Mouse (Mus musculus) stomach, embryonic 14.5 days (tissue): ENCODE results near the gene Tsc2. TPM values are rescaled to one million over a fixed set of nuclear protein-coding genes. Genes with fewer than 3 reads are reported as not detected.

ENCODE experiments used
- ATAC-seq: fragments of 200-750 bp; cut with Nextera tagmentation; 2 replicates; pipeline ENCODE4 v1.8.0; 2017; ENCODE audit warnings: low read depth, moderate TSS enrichment; ENCODE audit not compliant: insufficient number of reproducible peaks, insufficient read depth, low FRiP score
- H3K27ac ChIP-seq: fragments of 300-500 bp; sonication (generic); 2 replicates; pipeline ENCODE4 v1.5.1; 2014; ENCODE audit warnings: mild to moderate bottlenecking, low read length, moderate library complexity, mixed read lengths
- H3K27me3 ChIP-seq: fragments of 300-500 bp; sonication (generic); 2 replicates; pipeline ENCODE4 v1.6.1; 2014; ENCODE audit warnings: low read length, control low read depth, mixed read lengths; ENCODE audit not compliant: control insufficient read depth, insufficient read depth
- H3K36me3 ChIP-seq: fragments of 300-500 bp; sonication (generic); 2 replicates; pipeline ENCODE4 v1.6.1; 2014; ENCODE audit warnings: mild to moderate bottlenecking, control low read depth, low read length, moderate library complexity, mixed read lengths; ENCODE audit not compliant: control insufficient read depth, insufficient read depth
- H3K4me1 ChIP-seq: fragments of 300-500 bp; sonication (generic); 2 replicates; pipeline ENCODE4 v1.6.1; 2014; ENCODE audit warnings: low read length, control low read depth, mixed read lengths; ENCODE audit not compliant: control insufficient read depth, insufficient read depth
- H3K4me2 ChIP-seq: fragments of 300-500 bp; sonication (generic); replicated peaks from 2 replicates; pipeline ENCODE4 v1.6.1; 2014; ENCODE audit warnings: low read depth, low read length, control low read depth
- H3K4me3 ChIP-seq: fragments of 300-500 bp; sonication (generic); 2 replicates; pipeline ENCODE4 v1.5.1; 2014; ENCODE audit warnings: low read depth, low read length, control low read depth
- H3K9ac ChIP-seq: fragments of 300-500 bp; sonication (generic); replicated peaks from 2 replicates; pipeline ENCODE4 v1.6.1; 2014; ENCODE audit warnings: low read depth, mild to moderate bottlenecking, control low read depth, low read length, moderate library complexity, mixed read lengths
- H3K9me3 ChIP-seq: fragments of 300-500 bp; sonication (generic); 2 replicates; pipeline ENCODE4 v1.6.1; 2016; ENCODE audit warnings: low read depth, low read length, control low read depth; ENCODE audit not compliant: control insufficient read depth
- WGBS: fragments of 180-500 bp; shearing (Covaris S2); extraction: QIAGEN DNeasy Blood & Tissue Kit; methylation state at CpG from one replicate; pipeline ENCODE4 v1.1.7; 2014; 5-methylcytosine and 5-hydroxymethylcytosine counted together
- polyA plus RNA-seq: library from polyadenylated mRNA; unstranded; fragments of >200 nt; fragmentation: Nextera tagmentation; extraction: Ambion mirVana; gene quantifications from 2 replicates; pipeline ENCODE4 v1.2.1, GENCODE M21; 2014

Gene Tsc2
- polyA plus RNA-seq, 1 experiment from 2014 or later = 57.7 TPM

- Histone ChIP-seq H3K4me2 (no peak overlapping the region), H3K27me3 (no peaks in the 10 kb centered on the region), H3K4me3 (no peak overlapping the region), H3K9ac (no peak overlapping the region), H3K4me1 (peaks cover 22% of the 10 kb centered on the region; the same call in 1 of the 2 replicates), H3K27ac (no peak overlapping the region), H3K36me3 (peaks cover 6% of the 10 kb centered on the region; the same call in 1 of the 2 replicates), H3K9me3 (no peaks in the 10 kb centered on the region)
- 66% methylated on average over 5 of the region's 5 CpGs for WGBS
- no peak for ATAC-seq
Measured at GRCm38 (mm10) chr17:24636781-24637481, 4.5 kb upstream of the Tsc2 start.

DNA sequence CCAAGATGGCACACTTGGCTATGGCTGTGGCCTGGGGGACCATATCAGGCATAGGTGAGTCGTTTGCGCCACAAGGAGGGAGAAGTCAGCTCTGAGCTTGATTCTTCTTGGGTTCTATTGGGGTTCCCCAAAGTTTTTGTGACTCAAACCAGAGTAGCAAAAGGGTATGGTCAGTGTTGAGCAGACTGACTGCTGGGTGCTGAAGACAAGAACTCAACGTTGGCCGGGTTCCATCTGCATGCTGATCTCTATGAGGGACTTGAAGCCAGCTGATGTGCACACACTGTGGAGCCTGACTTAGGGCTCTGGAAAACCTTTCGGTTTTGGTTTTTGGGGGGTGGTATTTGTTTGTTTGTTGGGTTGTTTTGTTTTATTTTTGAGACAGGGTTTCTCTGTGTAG lies 3.3 kb upstream of the Tsc2 start:
- no peaks in the 10 kb centered on the region for H3K9me3 ChIP-seq
- H3K4me3 ChIP-seq = no peak overlapping the region
- H3K9ac ChIP-seq = no peak overlapping the region
- no peaks in the 10 kb centered on the region for H3K27me3 ChIP-seq
- H3K36me3 ChIP-seq = peaks cover 7% of the 10 kb centered on the region; the same call in 1 of the 2 replicates
- no peak overlapping the region for H3K4me2 ChIP-seq
- no peak overlapping the region for H3K27ac ChIP-seq
- WGBS = 97% methylated on average over 5 of the region's 5 CpGs
- peaks cover 26% of the 10 kb centered on the region; the same call in 1 of the 2 replicates for H3K4me1 ChIP-seq
- ATAC-seq = no peak

- ATAC-seq = no peak
- Histone ChIP-seq H3K9ac (no peak overlapping the region), H3K9me3 (no peaks in the 10 kb centered on the region), H3K27me3 (no peaks in the 10 kb centered on the region), H3K36me3 (peaks cover 13% of the 10 kb centered on the region; the same call in 1 of the 2 replicates), H3K4me3 (no peak overlapping the region), H3K27ac (no peak overlapping the region), H3K4me2 (no peak overlapping the region), H3K4me1 (peaks cover 25% of the 10 kb centered on the region; the same call in 1 of the 2 replicates)
- WGBS = 74% methylated on average over 4 of the region's 4 CpGs
Measured at GRCm38 (mm10) chr17:24635024-24635423, 2.6 kb upstream of the Tsc2 start.

DNA sequence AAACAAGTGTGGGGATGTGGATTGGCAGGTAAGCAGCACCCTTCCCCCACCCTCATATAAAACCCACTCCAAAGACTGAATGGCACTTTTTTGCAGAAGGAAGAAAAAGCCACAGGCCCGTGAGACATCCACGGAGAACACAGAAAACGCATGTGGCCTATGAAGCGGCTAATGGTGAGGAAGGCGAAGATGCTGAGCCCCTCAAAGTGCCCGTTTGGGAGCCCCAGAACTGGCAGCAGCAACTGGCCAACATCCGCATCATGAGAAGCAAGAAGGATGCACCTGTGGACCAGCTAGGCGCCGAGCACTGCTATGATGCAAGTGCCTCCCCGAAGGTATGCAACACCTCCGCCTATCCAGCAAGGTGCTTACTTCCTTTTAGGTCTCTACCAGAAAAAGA lies 1.4 kb upstream of the Tsc2 start:
- H3K27ac ChIP-seq = peak overlapping the region; percentile 92; the same call in 1 of the 2 replicates
- WGBS = 93% methylated on average over 11 of the region's 11 CpGs
- no peak overlapping the region for H3K4me2 ChIP-seq
- ATAC-seq = no peak
- H3K4me1 ChIP-seq = peaks cover 14% of the 10 kb centered on the region; the same call in 1 of the 2 replicates
- no peaks in the 10 kb centered on the region for H3K27me3 ChIP-seq
- H3K4me3 ChIP-seq = no peak overlapping the region
- H3K9ac ChIP-seq = no peak overlapping the region
- no peaks in the 10 kb centered on the region for H3K9me3 ChIP-seq
- H3K36me3 ChIP-seq = peaks cover 14% of the 10 kb centered on the region

DNA sequence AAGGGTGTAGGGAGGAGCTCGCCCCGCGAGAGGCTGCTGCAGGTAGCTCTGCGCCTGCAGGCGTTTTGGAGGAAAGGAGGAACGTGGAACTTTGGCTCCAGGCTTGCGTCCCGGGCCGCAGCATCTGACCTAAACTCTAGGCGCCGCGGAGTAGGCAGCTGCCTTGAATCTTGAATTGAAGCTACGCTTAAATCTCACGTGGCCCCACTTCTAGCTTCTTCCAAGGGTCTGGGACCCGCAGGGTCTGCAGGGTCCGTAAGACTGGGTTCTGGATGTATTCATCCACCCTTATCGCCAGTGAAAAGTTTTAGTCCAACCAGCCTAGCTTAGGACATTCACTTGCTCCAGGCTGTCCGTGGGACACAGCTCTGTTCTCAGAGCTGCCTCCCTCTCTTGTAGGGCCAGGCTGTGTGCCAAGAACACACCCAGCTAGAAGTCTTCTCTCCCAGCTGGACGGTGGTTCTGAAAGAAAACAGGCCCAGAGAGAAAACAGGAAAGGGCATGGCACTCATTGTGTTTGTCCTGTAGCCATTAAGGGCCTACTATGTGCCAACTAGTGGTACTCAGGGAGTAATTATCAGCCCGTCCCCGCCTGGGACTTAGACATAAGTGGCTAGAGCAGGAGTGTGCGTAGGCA lies 501 bp upstream of the Tsc2 start:
- ATAC-seq = peak; percentile 53; the same call in 1 of the 2 replicates
- peak overlapping the region; percentile 92 for H3K27ac ChIP-seq
- H3K4me2 ChIP-seq = peak overlapping the region; percentile 73
- H3K9me3 ChIP-seq = no peaks in the 10 kb centered on the region
- peak overlapping the region; percentile 67 for H3K4me3 ChIP-seq
- WGBS = 8% methylated on average over 22 of the region's 22 CpGs
- H3K27me3 ChIP-seq = no peaks in the 10 kb centered on the region
- peaks cover 9% of the 10 kb centered on the region; the same call in 1 of the 2 replicates for H3K4me1 ChIP-seq
- H3K36me3 ChIP-seq = peaks cover 15% of the 10 kb centered on the region
- peak overlapping the region; percentile 67 for H3K9ac ChIP-seq

DNA sequence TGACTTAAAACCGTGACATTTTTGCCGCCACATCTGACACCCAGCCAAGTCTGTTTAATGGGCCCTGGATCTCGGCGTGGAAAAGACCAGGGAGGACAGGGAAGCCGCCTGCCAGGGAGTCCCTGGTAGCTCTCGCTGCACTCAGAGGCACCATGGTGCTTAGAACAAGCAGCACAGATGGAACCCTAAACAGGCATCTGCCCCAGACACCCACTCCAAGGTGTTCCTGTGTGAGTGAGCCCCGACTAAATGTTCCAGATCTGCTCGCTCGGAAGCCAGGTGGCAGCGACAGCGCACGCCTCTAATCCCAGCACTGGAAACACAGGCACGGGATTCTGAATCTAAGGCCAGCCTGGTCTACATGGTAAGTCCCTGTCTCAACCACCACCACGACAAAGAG lies 2.4 kb downstream of the Tsc2 start:
- peaks cover 39% of the 10 kb centered on the region for H3K36me3 ChIP-seq
- H3K27ac ChIP-seq = no peak overlapping the region
- ATAC-seq = no peak
- H3K9me3 ChIP-seq = no peaks in the 10 kb centered on the region
- no peak overlapping the region for H3K4me3 ChIP-seq
- H3K4me2 ChIP-seq = no peak overlapping the region
- peaks cover 9% of the 10 kb centered on the region; the same call in 1 of the 2 replicates for H3K4me1 ChIP-seq
- no peak overlapping the region for H3K9ac ChIP-seq
- 88% methylated on average over 14 of the region's 14 CpGs for WGBS
- no peaks in the 10 kb centered on the region for H3K27me3 ChIP-seq

- Histone ChIP-seq H3K27ac (no peak overlapping the region), H3K9ac (no peak overlapping the region), H3K4me2 (no peak overlapping the region), H3K9me3 (no peaks in the 10 kb centered on the region), H3K36me3 (peaks cover 52% of the 10 kb centered on the region), H3K4me1 (peaks cover 9% of the 10 kb centered on the region; the same call in 1 of the 2 replicates), H3K4me3 (no peak overlapping the region), H3K27me3 (no peaks in the 10 kb centered on the region)
- ATAC-seq = no peak
- WGBS = 53% methylated on average over 5 of the region's 5 CpGs
Measured at GRCm38 (mm10) chr17:24628646-24629045, 3.8 kb downstream of the Tsc2 start.

DNA sequence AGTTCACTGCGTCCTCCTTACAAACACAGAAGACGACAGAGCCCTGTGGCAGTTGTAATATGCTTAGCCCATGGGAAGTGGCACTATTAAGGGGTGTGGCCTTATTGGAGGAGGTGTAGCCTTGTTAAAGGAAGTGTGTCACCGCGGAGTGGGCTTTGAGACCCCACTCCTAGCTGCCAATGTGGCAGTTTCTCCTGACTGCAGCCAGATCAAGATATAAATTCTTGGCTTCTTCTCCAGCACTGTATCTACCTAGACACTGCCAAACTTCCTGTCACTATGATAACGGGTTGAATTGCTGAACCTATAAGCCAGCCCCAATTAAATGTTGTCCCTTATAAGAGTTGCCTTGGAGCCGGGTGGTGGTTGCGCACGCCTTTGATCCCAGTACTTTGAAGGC lies 7.0 kb downstream of the Tsc2 start:
- H3K36me3 ChIP-seq = peaks cover 78% of the 10 kb centered on the region

More for the DNA sequence above, 7.0 kb downstream of the Tsc2 start:
- no peak overlapping the region for H3K4me2 ChIP-seq
- ATAC-seq = no peak
- no peak overlapping the region for H3K27ac ChIP-seq
- no peaks in the 10 kb centered on the region for H3K27me3 ChIP-seq
- no peaks in the 10 kb centered on the region for H3K4me1 ChIP-seq
- no peak overlapping the region for H3K9ac ChIP-seq
- no peaks in the 10 kb centered on the region for H3K9me3 ChIP-seq
- 95% methylated on average over 8 of the region's 8 CpGs for WGBS
- no peak overlapping the region for H3K4me3 ChIP-seq
